Mouse (Mus musculus): ENCODE results near the gene Plekha7. TPM values are rescaled to one million over a fixed set of nuclear protein-coding genes. Genes with fewer than 3 reads are reported as not detected.

Gene Plekha7
- 1 to 10 TPM in 1 of 2 experiments, under 1 TPM in 1; 0.71 to 1.5 TPM for total RNA-seq (2021)
- long read RNA-seq, experiment 1: 0 reads
- long read RNA-seq, experiment 2, partial matches to known transcripts: 0 of 1 reads
- long read RNA-seq, experiment 2, other reads (novel, unspliced or antisense): 1 of 1 reads

DNA sequence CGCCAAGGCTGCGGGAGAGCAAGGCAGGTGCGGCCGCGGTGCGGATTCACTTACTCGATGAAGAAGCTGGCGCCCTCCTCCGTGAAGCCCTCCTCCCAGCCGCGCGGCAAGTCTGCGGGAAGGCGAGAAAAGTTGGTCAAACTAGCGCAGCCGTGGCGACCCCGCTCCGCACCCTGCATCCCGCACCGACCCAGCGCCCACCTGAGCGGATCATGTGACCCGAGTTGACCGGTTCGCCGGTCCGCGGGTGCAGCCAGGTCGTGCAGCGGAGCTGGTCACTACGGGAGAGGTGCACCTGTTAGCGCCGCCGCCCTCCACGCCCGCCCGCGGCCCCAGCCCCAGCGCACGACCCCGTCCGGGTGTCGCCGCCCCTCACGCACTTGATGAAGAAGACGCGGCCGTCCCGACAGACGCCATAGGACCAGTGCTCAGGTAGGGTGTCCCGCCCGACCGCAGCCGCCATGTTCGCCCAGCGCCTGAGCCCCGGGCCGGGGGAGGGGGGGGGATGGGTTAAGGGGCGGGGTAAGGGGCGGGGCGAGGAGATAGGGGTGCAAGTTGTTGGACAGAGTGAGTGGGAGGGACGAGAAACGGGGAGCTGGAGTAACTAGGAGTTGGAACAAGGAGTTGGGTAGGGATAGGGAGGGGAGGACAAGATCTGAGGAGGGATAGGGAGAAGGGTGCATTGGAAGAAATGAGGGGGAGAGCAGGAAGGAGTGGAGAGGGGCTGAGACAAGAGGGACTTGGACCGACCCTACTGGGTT is at the start of gene Plekha7:
Gene Plekha7, minus strand, starts transcription at position 506 of the 761 bp plus-strand sequence.
- DNase-seq (ENCODE audit: low spot score): no peak

DNA sequence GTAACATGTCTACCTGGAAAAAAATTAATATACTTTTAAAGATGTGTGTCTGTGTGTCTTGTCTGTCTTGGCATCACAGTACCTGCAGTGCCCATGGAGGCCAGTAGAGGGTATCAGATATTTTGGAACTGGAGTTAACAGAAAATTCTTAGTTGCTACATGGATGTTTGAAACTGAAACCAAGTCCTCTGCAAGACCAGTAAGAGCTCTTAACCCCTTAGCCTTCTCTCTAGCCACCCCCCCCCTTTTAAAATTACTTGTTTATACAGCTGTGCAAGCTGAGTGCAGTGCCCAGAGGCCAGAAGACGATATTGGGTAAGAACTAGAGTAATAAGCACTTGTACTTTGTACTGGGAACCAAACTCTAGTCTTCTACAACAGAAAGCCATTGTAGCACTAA is 28.1 kb upstream of the Plekha7 start:
- DNase-seq (ENCODE audit: low spot score): peak; percentile 60

DNA sequence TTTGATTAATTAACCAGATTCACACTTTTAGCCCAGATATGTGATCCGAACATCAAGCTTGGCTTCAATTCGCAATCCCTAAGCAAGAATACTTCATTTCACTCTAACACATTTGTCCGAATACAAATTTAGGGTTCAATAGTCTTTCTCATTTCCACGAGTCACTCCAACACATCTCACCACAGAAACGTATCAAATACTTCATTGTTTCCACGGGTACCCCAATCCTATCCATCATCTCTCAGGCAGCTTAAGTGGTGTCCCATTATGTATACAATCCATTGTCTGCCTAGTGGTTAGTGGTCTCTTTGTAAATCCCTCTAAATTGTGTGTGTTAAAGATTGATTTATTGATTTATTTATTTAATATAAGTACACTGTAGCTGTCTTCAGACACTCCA is 27.0 kb upstream of the Plekha7 start:
- DNase-seq (ENCODE audit: low spot score): no peak

DNA sequence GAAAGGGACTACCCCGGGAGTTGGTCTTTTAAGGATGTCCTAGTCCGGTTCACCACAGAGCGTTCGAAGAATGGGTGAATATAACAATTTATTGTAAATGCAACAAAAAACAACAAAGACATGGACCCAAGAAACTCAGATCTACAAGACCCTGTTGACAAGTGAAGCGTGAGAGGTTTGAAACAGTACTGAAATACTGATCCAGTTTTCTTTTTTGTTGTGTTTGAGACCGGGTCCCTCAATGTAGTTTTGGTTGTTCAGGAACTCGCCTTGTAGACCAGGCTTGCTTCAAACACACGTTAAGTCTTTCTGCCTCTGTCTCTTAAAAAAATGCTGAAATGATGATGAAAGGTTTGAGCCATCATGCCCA is 26.5 kb upstream of the Plekha7 start:
- no peak for DNase-seq (ENCODE audit: low spot score)

DNA sequence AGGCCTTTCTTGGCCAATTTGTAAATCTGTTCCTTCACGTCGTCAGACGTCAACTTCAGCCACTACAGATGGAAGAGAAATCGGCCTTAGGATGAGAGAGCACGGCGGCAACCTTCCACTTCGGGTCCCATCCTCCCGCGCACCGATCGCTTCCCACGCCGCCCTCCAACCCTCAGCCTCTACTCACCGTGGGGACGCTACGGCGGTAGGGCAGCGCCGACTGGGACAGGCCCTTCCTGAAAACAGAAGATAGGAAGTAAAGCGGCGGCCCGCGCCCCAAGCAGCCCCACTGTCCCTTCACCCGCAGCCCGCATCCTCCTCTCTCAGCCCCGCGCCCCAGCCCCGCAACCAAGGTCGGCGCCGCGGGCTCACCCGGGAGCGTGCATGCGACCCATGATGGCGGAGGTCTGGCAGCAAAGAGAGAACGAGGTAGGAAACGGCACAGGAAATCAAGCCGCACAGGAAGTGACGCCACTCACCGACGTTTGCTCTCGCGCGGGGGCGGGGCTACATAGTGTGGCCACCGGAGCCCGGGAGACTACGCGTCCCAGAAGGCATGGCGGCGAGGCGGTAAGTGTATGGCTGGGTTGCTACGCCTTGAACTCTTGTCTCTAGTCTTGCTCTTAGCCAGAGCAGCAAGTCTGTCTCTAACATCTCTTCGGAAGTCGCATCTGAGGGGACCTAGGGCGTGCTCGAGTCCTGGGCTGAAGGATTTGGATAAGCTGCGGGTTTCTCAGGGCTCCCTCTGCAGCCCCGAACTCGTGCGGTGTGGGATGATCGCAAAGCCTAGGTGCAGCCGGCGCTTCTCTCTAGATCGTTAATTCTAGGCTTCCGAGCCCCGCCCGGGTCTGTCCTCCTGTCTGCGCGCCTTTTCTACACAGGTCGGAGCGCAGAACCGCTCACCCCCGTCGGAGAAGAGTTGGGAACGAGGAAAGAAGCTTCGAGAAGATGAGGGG is 25.8 kb upstream of the Plekha7 start, which contains the start of gene Rps13:
Gene Rps13, minus strand, starts transcription at position 483 of the 956 bp plus-strand sequence.
- peak; percentile 97 for DNase-seq (ENCODE audit: low spot score)

DNA sequence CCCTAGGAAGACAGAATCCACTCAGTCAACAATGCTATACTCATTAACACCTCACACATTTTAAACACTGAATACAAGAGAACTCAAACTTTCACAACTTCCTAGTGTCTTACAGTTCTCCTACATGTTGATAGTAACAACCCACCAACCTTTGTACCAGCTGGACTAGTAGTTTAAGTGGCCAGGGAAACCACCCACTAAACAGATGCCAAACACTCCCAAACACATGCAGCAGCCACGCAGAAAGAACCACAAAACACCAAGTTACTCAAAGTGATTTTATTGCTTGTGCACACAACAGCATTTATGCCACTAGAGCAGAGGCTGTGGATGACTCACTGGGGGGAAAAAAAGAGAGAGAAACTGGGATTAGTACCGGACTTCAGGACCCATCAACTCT is 23.1 kb upstream of the Plekha7 start:
- no peak for DNase-seq (ENCODE audit: low spot score)

DNA sequence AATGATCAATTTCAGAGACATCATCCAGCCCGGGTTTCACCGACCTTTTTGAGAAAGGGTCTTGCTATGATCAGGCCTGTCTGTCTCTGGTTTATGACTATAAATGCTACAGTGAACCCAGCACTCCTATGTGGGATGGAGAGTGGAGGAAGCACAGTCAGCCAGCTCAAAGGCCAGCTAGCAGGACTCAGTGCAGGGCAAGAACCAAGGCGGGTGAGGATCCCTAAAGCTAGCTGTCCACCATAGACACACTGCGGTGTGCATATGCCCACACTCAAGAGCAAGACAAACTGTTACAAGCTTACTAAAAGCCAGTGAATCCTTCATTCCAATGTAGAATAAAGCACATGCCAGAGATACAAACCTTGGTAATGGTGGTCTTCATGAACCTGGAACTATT is 21.7 kb upstream of the Plekha7 start:
- no peak for DNase-seq (ENCODE audit: low spot score)

DNA sequence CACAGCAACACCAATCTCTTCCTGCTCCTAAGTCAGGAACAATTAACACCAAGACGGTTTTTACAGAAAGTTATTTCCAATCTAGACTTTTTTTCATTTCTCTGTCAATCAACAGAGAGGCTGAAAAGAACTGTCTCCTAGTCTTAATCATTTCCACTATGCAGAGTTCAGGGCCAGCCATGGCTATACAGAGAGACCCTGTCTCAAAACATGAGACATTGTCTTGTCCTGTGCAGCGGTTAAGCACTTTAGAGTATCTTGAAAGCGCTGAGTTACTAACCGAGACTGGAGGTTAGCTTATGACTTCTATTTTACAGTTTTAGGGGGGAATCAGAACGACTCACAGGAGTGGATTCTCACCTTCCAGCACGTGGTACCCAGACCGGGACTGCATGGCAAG is 20.6 kb upstream of the Plekha7 start:
- no peak for DNase-seq (ENCODE audit: low spot score)

DNA sequence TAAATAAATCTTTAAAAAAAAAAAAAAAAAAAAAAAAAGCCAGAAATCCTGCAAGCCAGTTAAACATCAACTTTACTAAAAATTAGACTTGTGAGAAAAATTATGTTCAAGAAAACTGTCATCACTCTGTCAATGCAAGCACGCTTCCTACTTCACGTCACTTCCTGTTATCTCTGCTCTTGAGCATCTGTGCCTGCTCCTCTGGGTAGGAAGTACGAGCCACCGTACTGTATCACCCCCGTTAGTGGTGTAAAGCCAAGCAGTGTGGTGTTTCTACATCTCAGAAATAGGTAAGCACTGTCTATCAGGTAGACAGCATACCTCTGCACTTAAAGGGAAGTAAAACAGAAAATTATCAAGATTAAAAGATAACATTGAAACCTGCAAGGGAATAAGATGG is 19.7 kb upstream of the Plekha7 start:
- no peak for DNase-seq (ENCODE audit: low spot score)

DNA sequence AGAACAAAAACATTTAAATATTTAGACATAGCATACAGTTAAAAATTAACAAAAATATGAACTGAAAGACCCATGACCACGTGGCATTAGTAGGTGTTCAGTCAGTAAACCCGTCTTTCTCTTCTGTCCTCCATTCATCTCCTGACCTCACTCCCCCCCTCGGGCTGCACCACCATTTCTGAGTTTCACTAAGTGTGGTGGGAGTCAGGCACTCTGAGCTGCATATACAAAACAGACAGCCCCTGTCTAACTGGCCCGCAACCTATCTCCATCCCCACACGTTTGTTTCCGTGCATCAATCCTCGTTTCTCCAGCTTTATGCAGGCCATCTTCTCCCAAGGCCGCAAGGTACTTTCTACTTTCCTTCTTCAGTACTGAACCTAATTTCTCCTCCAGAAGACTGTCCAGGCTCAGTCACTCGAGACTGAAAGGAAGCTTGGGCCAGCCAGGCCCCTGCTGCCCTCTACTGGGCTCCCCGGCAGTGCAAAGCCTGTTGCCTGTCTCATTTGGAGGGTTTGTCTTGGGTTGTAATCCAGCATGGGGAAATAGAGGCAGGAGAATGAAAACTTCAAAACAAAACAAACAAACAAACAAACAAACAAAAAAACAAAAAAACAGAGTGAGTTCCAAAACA is 15.3 kb upstream of the Plekha7 start:
- DNase-seq (ENCODE audit: low spot score): peak; percentile 49

DNA sequence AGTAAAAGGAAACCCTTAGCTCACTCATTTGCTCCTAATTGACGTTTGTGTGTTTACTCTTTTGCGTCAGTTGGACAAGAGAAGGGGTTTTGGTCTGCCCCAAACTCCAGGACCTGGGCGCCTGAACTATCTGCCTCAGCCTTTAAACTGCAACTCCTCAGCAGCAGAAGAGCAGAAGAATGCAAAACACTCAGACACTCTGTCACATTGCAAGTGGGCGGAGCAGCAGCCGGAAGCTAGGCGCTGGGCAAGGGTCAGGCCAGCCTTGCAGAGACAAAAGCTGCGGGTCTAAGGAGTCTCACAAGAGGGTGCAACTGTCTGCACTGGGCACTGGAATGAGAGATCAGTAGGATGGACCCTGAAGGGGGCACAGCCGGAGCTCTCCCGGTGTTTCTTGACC is 1.3 kb upstream of the Plekha7 start:
- DNase-seq (ENCODE audit: low spot score): no peak

DNA sequence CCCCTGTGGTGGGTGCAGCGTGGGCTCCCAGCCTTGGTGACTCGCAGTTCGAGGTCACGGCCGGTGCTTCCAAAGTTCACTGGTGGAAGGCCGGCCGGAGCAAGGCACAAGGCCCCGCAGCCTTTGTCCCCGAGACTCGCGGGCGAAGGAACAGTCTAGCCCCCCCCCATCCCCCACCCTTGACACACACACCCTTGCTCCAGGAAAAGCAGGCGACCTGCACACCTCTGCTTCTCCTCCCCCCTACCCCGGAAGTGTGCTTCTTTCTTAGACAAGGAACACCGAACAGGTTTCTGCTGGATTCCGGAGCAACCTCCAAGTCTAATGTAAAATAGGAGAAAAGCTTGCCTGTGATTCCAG is 436 bp upstream of the Plekha7 start:
- DNase-seq (ENCODE audit: low spot score): no peak

DNA sequence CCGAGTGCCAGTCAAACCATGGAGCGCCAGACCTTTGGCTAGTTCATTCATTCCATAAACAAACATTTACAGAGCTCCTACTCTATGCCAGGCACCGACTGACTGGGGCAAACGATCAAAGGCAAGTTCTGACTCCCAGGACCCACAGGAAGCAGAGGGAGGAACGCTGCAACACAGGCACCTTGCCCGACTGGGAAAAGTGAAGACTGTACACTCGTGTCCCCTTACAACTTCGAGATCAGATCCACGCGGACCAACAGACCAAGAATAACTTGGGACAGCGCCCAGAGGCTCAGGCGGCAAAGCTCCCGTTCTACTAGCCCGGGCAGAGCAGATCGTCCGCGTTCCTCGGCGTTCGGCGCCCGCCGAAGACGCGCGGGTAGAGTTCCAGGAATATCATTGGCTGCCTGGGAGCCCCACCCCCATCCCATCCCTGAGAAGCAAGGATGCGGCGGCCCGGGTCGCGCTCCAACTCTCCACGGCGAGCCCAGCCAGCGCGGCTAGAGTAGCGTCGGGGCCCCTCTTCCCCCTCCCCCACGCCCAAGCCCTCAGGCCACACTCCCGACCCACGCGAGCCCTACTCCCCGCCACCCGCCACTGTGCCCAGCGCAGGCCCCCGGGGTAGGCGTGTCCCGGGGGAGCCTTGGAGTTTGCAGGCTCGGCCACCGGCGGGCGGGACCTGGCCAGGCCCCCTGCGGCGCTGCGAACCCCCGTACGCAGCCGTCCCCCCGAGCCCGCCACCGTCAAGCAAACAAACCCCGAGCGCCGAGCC is 891 bp downstream of the Plekha7 start:
- DNase-seq (ENCODE audit: low spot score): peak; percentile 56

DNA sequence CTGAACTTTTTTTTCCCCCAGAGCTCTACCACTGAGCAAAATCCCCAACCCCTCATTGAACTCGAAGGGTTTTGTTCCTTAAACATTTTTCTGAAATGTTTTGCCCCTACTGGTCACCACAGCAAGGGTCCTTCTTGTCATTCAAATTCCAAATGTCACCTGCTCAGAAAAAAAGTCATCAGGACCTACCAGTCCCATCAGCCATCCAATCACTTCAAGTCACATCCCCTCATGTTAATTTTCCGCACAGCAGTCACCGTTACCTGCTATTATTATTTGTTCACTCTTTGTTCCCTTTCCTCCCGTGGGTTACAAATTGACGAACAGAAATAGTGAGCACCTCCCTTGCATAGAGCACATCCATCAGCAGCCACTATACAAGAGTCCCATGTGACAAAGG is 1.6 kb downstream of the Plekha7 start:
- no peak for DNase-seq (ENCODE audit: low spot score)

DNA sequence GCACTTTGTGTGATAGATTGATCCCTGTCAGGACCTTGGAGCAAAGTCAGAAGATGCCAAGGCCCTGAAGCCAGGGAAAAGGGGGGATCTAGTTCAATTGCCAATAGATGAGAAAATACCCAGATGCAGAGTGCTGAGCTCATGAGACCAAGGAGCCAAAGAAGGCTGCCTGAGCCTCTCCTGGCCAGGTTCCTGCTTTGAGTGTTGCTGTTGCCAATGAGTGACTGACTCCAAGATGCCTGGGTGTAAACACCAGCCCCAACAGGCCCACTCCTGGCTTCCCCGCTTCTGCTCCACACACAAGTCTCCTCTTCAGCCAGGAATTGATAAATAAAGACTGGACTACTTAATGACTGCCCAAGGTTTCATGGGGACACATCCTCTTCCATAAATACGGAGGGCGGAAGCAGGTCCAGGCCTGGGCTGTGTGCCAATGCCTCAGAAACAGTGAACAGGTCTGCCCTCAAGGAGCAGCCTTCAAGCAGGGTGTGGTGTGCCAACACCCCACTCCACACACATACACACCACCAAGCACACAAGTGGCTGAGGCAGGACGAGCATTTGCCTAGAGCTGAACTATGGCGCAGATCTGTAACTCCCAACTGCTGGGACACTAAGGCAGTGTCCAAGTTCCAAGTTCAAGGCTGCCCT is 6.4 kb downstream of the Plekha7 start:
- peak; percentile 44 for DNase-seq (ENCODE audit: low spot score)

DNA sequence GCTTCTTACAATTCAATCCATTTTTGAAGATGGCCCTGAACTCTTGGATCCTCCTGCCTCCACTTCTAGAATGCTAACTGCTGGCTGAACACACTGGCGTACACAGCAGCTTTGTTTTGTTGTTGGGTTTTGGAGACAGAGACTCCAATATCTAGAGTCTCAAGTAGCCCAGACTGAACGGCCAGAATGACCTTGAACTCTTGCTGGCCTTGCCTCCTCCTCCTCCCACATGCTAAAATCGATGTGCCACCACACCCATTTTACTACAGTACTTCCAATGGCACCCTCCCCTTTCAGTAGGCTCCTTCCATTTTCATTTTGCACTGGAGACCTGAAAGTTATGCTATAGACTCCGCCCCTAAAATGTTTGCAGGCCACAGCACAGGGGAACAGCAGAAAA is 7.0 kb downstream of the Plekha7 start:
- no peak for DNase-seq (ENCODE audit: low spot score)

DNA sequence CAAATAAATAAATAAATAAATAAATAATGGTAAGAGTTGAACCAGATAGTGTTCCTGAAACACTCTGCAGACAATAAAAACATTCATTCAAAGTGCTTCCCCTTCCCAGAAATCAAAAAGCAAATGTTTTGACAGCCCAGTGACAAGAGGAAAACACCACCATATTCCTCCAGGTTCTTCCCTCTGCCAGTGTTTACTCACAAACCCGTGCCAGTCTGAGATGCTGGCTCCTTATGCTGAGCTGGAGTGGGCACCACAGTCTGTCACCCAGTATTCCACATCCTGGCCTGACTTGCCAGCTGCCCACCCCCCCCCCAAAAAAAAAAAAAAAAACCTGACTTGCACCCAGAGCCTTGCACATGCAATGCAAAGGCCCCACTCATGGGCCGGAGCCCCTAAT is 9.3 kb downstream of the Plekha7 start:
- no peak for DNase-seq (ENCODE audit: low spot score)

DNA sequence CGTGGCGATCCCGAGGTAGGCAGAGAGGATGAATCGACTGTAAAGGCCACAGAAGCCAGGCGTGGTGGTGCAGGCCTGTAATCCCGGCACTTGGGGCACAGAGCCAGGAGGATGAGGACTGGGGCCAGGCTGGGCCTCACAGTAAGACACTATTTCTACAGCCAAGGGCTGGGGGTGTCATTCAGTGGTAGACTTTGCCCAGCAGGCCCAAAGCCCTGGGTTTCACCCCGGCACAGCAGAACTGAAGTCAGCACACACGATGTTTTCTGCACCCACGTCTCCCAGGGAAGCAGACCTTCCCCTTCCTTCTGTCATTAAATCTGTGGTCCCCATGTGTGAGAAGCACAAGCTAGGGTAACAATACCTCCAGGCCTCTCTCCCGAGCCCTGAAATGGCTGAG is 9.8 kb downstream of the Plekha7 start:
- no peak for DNase-seq (ENCODE audit: low spot score)

DNA sequence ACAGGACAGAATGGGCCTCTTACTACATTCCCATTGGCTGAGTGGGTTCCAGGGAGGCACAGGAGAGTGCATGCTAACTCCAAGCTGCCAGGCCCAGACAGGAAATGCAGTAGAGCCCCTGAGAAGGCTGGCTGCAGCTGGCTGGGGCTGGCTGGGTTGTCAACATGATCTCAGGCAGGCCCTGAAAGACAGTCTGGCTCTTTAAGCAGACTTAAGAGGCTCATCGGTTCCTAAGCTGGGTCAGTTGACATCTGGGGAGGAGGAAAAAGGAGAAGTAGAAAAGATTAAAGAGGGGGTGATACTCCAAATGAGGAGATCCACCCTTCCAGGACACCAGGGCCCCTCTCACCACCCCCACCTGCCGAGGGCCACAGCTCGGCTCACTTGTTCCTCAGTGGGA is 13.2 kb downstream of the Plekha7 start:
- no peak for DNase-seq (ENCODE audit: low spot score)

DNA sequence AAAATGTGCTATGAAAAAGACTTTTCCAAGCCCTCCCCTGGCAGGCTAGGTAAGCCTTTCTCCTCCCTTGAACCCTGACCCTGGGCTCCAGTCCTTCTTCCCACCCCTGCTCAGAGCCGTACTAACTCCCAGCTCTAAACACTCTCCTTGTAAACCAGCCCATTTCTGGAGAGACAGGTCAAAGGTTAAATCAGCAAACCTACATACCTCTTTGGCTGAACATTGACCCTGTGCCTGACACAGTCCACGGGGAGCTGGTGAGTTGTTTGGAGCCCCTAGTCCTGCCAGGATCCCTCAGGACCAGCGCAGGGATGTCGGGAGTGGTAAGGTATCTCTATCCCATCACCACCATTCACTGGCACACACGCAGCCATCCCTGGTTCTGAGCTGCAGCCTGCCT is 15.8 kb downstream of the Plekha7 start:
- DNase-seq (ENCODE audit: low spot score): no peak

DNA sequence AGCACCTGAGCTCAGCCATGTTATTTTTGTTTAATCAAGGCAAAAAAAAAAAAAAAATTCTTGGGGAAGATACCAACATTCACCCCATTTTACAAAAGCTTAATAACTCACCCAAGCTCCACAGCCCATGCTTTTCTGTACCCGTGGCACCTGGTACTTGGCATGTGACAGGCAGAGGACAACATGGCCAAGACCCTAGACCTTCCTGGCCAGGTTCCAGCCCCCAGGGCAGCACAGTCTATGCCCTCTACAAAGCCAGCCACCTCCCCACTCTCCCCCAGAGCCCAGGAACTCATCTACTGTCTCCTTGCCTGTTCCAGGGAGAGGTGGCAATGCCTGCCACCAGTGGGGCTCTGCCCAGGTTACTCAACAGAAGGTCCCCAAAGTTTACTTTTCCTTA is 17.6 kb downstream of the Plekha7 start:
- no peak for DNase-seq (ENCODE audit: low spot score)
